21 mouse cellular contexts compared by ENCODE assay signal in genomic region chr16:15157852-15158251, GRCm38 (mm10).
DNase-seq lines count a peak whose midpoint lies in the region; ATAC-seq and TF ChIP-seq lines count a peak whose summit lies in the region.
"Had no signal": no experiment of that assay in that cellular context is flagged by ENCODE, and none has a peak within 500 bp of the region (broad histone marks: within the 10 kb centered on the region; RNA-seq: fewer than 3 reads in every experiment).

No protein-coding gene starts in this region.

- CTCF ChIA-PET in Patski (lab: Charles Lee): no interaction called here

- DNase-seq in 3134 (ENCODE audit: extremely low read depth, insufficient read length, low spot score) (peak; percentile 45), 3T3-L1 (ENCODE audit: low read depth, low spot score) (peak; percentile 68), Patski (ENCODE audit: low read depth, low spot score) (no peak)
- no peak for DNase-seq in layer of hippocampus, postnatal 36 days
- DNase-seq: adrenal gland, adult 2 months; adrenal gland, postnatal 10 days; adrenal gland, postnatal 25 days; cerebellum, adult 11 months; cerebellum, adult 18-20 months; cerebellum, adult 8-10 months; cerebellum, adult 9-11 months; cerebellum, postnatal 14 days; cerebellum, postnatal 36 days; embryo, embryonic 11 days; forebrain, postnatal 0 days had no signal

- ATAC-seq in Patski: peak; percentile 69
- ATAC-seq in intestine, postnatal 0 days: no peak
- no peak for ATAC-seq in granulocyte monocyte progenitor cell, adult 5-6 weeks (replicated peaks; ENCODE audit: poor library complexity, severe bottlenecking)
- ATAC-seq: forebrain, embryonic 13.5 days; forebrain, embryonic 15.5 days; forebrain, postnatal 0 days had no signal

- in situ Hi-C loops in Patski (cut with MboI; ENCODE audit: low pct_unique_long_range_greater_than_20kb): no loop called here

- WGBS in intestine, postnatal 0 days: 76% methylated on average over 2 of the region's 2 CpGs

- TF ChIP-seq CTCF in Patski (IDR thresholded peaks at IDR 0.05): peak; percentile 16
- TF ChIP-seq CTCF in intestine, postnatal 0 days (IDR thresholded peaks at IDR 0.05; ENCODE audit: low read depth): no peak

- H3K4me2 ChIP-seq in intestine, postnatal 0 days (replicated peaks; ENCODE audit: low read depth): no peak overlapping the region
- H3K4me2 ChIP-seq: embryonic facial prominence, embryonic 13.5 days; embryonic facial prominence, embryonic 15.5 days; forebrain, embryonic 13.5 days; forebrain, embryonic 15.5 days had no signal

- POLR2A ChIA-PET in Patski (lab: Charles Lee): no interaction called here

- H3K4me3 ChIP-seq in intestine, postnatal 0 days (ENCODE audit: low read depth, low read length): no peak overlapping the region
- H3K4me3 ChIP-seq: embryonic facial prominence, embryonic 13.5 days; embryonic facial prominence, embryonic 15.5 days; forebrain, embryonic 13.5 days; forebrain, embryonic 15.5 days had no signal

- no peaks in the 10 kb centered on the region for H3K27me3 ChIP-seq in Patski
- no peaks in the 10 kb centered on the region for H3K27me3 ChIP-seq in intestine, postnatal 0 days (replicated peaks; ENCODE audit: control insufficient read depth, insufficient read depth, low read length)
- H3K27me3 ChIP-seq: embryonic facial prominence, embryonic 13.5 days; embryonic facial prominence, embryonic 15.5 days; forebrain, embryonic 13.5 days; forebrain, embryonic 15.5 days had no signal

- no peaks in the 10 kb centered on the region for H3K9me3 ChIP-seq in intestine, postnatal 0 days (ENCODE audit: control insufficient read depth)
- H3K9me3 ChIP-seq: embryonic facial prominence, embryonic 13.5 days; embryonic facial prominence, embryonic 15.5 days; forebrain, embryonic 13.5 days; forebrain, embryonic 15.5 days had no signal

- H3K36me3 ChIP-seq in intestine, postnatal 0 days (ENCODE audit: control insufficient read depth, insufficient read depth): no peaks in the 10 kb centered on the region
- H3K36me3 ChIP-seq: embryonic facial prominence, embryonic 13.5 days; embryonic facial prominence, embryonic 15.5 days; forebrain, embryonic 15.5 days had no signal

- no peaks in the 10 kb centered on the region for H3K4me1 ChIP-seq in intestine, postnatal 0 days (replicated peaks; ENCODE audit: control insufficient read depth, insufficient read depth, low read length)
- H3K4me1 ChIP-seq: embryonic facial prominence, embryonic 13.5 days; embryonic facial prominence, embryonic 15.5 days; forebrain, embryonic 13.5 days; forebrain, embryonic 15.5 days had no signal

- no peak overlapping the region for H3K27ac ChIP-seq in intestine, postnatal 0 days (ENCODE audit: low read depth, low read length)
- H3K27ac ChIP-seq: embryonic facial prominence, embryonic 13.5 days; embryonic facial prominence, embryonic 15.5 days; forebrain, embryonic 13.5 days; forebrain, embryonic 15.5 days had no signal

- no peak overlapping the region for H3K9ac ChIP-seq in intestine, postnatal 0 days (ENCODE audit: low read depth, low read length)
- H3K9ac ChIP-seq: embryonic facial prominence, embryonic 13.5 days; embryonic facial prominence, embryonic 15.5 days; forebrain, embryonic 13.5 days; forebrain, embryonic 15.5 days; forebrain, postnatal 0 days had no signal

Comparison
In these comparisons a context has a peak if more than half of its experiments do, and no peak if none do; other contexts are left out.
1. DNase-seq: peak in 3134 (single experiment) and 3T3-L1 (single experiment); none in Patski (single experiment) and layer of hippocampus, postnatal 36 days (0 of 2).